Mouse (Mus musculus) CD4-positive, CD25-positive, alpha-beta regulatory T cell, adult 4 months (primary cell): ENCODE measurements at regions not wholly inside any gene's neighbourhood (a gene's known extent, or its start where the extent isn't known, plus 50 kb on each side); places are given as distances from the start of the nearest gene placed in this dataset.

ENCODE experiments used
- ATAC-seq: one replicate; pipeline ENCODE4 v1.8.0; 2017

DNA sequence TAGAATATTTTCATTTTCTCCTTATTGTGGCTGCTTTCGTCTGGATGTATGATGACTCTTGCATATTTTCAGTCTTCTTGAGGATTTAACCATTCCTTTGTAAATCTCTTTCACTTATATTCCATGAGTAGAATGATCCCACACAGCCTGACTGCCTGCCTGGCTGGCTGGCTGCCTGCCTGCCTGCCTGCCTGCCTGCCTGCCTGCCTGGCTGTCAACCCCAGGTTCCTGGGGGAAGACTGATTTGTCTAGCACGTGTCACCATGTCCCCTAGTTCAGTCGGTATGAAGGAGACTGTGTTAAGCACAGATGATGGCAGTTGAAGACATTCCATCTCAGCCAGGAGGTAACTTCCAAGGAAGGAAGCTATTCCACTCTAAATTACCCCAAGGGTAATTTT is 370.8 kb downstream of the Nkx6-1 start:
- no peak for ATAC-seq

DNA sequence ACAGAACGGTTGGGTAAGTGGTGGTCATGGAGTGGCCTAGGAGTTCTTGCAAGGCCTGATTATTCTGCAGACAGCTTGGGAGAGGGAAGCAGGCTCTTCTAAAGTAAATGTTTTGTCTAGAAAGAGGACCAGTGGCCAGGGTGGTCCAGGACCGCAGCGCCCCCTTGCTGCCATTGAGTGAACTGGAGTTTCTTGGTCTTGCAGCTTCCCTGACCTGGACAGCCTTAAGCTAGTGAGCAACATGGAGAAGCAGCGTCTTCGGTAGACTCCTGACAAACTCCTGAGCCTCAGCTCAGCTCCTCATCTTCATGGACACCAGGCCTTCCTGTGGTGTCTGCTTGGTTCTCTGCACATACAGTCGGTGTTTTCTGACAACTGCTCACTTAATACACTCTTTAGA is 376.4 kb downstream of the Nkx6-1 start:
- ATAC-seq, result no peak

DNA sequence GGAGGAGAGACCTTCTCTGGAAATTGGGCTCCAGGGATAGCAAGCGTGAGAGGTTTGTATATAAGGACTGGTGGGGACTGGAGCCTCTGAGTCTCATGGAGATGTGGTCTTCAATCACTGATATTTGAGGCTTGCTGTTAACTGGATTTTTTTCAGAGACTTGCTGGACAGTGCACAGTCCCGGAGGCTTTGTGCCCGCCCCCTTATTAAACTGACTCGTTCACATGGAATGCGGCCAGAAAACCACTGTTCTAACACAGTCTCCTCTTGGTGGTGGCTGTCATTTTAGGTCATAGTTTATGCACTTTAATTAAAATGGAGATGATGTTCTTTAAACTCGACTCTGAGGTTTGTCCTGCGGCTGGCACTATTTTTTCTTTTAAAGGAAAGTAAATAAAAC is 378.9 kb downstream of the Nkx6-1 start:
- no peak for ATAC-seq

DNA sequence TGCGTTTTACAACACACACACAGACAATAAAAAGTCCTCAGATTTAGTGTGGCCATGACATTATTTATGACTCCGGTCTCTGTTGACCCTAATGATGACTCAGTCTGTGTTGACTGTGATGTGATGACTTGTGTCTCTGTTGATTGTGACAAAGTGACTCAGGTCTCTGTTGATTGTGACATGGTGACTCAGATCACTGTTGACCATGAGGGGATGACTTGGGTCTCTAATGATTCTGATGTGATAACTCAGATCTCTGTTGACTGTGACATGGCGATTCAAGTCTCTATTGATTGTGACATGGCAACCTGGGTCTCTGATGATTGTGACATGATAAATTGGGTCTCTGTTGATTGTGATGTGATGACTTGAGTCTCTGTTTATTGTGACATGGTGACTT is 405.0 kb downstream of the Gpat3 start:
- no peak for ATAC-seq

DNA sequence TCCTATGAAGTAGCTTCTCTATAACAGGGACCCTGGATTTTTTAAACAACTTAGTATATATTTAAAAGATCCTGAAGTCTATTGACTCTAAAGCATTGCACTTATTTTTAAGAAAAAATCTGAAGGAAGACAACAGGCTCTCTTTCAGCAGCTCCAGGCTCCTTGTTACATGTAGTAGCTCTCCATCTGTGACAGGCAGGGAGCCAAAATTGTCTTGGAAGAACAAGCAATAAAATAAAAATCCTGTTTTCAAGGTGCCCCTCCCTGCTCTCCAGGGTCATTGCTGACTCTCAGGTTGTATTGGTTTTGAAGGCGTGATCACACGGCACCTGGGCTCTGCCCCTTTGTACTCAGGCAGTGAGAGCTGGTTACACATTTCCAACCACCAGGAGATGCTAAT is 397.1 kb downstream of the Gpat3 start:
- ATAC-seq, result no peak

DNA sequence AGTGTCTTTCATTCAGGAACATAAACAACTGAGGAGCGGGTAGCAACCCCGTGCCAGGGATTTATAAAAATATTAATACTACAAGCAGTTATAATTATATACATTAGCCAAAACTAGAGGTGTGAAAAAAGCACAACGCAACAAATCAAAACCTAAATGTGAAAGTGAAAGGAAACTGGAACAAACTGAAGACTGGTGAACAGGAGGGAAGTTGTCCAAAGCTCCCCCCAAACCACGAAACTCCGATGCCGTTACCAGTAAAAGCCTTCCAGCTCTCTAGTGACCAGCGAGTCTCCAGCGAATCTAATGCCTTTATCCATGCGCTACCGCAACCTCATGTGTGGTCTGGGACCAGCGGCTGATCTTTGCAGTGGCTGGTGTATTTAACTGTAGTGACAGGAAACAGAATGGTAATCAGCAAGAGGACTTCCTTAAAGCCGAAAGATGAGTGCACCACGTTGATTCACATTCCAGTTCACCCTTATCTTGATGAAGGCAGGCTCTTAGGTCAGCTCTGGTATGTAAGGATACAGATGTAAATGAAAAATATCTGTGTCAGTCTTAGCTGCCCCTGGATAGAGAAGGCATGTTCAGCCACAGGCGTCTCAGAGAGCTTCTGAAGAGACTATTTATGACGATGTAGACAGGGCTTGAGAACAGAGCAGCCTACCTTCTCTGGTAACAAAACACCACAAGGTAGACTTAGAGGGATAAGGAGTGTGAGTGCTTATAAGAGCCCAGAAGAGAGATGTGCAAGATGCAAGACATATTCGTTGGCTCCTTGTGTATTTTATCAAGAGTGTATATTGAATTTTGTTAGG is 394.0 kb downstream of the Gpat3 start:
- ATAC-seq, result peak; percentile 81

DNA sequence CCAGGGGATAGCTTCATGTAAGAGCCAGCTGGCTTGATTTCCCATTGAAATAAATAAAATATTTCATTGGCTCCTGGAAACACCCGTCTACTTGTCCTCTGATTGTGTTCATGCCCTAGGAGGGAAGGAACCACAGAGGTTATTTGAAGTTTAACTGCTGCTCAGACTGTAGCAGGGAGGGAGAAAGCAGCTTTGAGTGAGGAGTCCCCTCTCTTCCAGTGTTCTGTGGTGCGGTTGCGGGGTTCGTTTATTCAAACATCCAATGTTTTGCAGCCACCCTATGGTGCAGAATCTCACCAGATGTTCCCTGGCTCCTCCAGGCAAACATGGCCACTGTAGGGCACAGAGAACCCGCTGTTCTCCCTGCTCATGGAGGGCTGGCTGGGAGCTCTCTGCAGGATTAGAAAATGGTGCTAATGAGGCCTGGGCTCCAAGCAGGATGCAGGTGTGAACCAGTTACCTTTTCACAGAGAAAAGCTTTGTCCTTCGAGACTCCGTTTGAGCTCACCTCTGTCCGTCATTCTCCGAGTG is 390.7 kb downstream of the Gpat3 start:
- no peak for ATAC-seq

DNA sequence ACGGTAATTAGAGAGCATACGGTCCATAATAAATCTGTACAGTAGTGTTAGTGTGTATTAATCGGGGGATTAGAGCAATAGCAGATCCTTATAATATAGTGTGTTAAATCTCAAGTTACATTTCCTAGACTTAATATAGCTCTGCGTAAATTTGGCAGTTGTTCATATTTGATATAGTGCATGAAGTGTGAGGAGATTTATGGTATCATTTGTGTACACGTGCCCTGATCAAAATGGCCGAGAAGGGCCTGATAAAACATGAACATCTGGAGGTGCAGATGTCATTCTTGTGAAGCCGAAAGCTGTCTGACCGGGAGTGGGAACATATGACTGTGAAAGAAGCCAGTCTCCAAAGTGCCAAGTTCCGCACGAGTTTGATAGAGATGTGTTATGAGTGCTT is 376.9 kb downstream of the Gpat3 start:
- ATAC-seq, result no peak

DNA sequence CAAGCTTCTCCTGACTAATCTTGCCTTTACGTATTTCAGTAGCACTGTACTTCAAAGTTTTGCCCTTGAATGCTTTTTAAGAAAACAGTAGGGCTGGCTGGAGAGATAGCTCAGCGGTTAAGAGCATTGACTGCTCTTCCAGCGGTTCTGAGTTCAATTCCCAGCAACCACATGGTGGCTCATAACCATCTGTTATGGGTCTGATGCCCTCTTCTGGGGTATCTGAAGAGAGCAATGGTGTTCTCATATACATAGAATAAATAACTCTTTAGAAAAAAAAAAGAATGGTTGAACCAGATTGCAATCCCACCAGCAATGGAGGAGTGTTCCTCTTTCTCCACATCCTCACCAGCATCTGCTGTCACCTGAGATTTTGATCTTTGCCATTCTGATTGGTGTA is 372.6 kb downstream of the Gpat3 start:
- no peak for ATAC-seq

DNA sequence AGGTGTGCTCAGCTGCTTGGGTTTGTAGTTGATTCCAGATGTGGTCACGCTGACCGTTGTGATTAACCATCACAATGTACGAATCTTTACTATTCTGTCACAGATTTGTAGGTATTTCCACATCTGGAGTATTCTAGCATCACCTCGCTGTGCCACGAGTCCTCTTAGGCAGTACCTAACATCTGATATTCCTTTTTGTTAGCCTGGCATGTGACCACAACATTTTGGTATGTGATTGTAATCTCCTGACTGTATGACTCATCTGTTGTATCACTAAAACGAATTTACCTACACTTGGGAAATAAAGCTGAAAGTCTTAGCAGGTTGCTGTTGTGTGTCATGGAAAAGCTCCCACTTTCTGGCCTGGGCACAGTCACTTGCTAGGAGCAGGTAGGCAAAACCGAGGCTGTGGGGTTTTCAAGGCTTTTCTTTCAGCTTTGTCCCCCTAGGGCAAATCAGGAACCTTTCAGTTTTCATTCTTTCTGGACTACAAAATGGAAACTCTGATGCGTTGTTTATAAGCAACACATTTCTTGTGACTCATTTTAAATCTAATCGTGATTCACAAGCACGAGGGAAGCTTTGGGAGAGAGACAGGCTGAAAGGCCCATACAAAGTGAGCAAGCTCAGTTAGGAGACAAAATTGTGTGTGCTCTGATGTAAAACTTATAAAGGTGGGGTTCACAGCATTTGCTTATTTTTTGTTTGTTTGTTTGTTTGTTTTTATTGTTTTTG is 371.5 kb downstream of the Gpat3 start:
- ATAC-seq, result no peak

DNA sequence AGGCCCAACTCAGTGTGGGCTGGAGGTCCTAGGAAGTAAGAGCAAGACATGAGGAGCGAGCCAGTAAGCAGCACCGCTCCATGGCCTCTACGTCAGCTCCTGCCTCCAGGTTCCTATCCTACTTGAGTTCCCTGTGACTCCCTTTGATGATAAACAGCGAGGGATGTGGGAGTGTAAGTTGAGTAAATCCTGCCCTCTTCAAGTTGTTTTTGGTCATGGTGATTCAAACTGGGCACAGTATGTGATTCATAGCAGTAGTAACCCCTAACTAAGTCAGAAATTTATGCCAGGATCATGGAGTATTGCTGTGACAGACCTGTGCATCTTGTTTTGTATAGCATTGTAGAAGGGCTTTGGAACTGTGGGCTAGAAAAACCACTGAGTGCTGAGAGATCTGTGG is 366.5 kb downstream of the Gpat3 start:
- no peak for ATAC-seq

DNA sequence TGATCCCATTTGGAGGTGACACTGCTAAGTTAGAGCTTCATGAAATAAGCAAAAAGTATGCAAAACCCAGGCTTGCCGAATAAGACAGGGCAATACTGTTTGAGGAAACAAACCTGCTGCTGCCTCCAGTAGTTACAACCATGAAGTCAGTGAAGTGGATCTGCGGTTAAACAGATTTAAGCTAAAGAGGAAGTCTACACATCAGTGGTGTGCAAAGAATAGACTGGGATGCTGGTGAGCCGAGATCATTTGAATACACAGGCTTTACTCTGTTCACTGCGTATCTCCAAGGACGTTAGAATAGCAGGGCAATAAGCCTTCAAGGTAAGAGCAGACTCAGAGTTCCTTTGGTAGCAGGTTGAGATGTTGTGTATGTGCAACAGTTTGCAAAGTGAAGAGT is 362.6 kb downstream of the Gpat3 start:
- no peak for ATAC-seq

DNA sequence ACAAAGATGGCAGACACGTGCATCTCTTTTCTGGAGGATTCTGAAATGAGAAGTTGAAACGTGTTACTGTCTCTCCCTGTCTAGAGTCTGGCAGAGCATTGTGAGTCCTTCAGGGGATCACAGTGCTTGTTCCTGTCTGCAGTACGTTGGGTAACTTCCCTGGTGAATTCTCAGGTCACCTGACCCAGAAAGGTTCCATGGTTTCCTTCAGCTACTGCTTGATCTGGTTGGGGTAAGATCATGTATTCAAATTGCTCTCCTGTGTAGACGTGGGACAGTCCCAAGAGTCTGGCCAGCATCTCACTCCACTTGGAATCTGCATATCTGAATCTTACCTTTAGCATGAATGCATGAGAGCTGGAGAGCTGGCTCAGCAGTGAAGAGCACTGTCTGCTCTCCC is 350.0 kb downstream of the Gpat3 start:
- ATAC-seq, result no peak

DNA sequence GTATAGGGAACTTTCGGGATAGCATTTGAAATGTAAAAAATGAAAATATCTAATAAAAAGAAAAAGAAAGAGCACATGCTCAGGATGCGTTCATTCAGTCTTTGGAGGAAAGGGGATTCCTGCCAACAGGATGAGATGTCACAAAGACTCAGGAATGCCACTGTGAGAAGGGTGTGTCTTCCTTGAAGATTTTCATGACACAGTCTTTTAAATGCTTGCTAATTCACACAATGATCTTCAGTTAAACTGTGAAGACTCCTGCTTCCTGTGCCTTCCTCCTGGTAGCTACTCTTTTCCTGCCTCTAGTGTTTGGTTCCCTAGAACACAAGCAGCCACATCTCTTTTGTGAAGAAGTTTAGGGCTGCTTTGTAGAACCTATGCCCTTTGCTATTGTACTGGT is 345.5 kb downstream of the Gpat3 start:
- no peak for ATAC-seq

DNA sequence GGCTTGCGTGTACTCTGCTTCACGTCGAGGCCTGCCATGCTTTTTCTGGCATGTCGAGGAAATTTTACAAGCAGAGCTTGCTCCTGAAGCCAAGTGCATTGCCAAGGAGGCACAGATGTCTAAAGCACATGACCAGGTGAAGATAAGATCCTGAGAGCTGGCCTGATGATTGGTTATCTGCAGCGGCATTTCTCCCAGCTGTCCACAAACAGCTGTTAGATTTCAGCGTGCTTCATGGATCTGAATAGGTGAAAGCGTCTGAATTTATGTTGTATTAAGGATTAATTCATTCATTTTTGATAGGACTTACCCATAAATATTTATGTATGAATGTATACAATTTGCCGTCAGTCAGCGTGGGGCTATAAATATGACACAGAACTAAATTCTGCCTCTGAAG is 327.7 kb downstream of the Gpat3 start:
- ATAC-seq, result no peak

DNA sequence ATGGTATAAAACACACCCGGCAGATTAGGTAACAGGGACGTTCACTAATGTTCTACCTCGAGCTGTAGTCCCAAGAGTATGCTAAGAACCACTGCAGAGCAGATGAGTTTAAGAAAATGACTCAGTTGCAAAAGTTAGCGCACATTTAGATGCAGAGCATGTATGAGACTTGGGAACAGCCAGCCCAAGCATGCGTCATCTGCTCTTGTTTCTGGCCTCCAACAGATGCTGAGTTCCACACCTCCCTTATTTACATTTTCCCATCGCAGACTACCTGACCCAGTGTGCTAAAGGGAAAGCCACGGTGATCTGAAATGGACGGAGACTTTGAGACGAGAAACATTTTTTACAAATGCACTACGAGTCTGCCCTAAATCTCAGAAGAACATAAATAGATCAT is 327.3 kb downstream of the Gpat3 start:
- no peak for ATAC-seq

DNA sequence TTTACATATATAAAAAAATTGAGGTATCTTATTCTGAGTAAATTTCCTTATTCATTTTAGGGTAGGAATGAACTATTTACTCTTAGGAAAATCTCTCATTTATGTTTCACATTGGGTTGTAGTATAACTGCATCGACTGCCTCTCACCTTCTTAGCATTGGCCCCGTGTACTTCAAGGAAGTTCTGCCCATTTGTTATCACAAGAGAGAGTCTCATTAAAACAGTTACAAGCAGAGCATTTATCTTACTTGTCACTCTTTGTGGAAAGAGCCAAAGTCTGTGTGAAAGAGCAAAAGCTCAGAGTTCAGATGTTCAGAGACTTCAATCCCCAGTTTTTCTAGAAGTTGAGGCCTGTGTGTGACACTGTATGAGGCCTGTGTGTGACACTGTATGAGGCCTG is 323.6 kb downstream of the Gpat3 start:
- no peak for ATAC-seq

DNA sequence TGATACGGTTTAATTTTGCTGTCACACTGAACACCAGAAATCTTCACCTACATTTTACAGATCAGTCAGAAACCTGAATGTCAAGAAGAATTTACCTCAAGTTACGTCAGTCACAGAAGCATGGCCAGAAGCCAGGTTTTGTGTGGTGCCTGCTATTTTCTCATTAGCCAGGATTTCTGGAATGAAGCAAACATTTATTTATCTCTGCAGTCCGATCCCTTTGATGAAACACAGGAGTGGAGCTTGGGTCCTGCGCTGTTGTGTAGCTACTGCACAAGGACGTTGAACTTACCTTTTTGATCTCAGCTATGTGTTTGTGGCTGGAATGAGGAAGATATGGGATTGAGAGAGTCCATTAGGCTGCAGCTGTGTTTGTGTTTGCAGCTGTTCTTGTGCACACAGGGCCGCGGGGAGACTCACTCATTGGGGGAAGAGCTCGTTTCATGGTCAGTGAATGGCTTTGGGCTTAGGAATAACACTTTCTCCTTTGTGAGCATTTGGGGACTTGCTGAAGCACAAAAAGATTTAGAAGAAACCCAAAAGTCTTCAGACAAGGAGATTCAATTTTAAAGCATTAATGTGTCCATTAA is 318.2 kb downstream of the Gpat3 start:
- ATAC-seq, result no peak

DNA sequence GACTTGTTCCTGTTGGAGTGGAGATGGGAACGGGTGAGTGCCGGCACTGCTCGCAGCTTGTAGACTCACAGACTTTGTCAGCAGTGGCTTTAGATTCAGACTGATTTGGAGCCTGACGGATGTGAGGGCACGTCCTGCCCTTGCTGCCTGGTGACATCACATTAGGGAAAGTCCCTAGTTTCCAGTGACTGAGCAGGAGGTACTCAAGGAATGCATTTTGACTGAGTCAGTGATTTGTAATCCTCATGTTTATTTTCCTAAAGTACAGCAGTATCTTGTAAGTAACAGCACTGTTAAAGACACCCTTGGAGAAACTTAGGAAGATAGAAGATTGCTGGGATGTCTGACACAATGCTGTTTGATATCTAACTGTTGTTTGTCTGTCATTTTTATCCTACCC is 317.6 kb downstream of the Gpat3 start:
- no peak for ATAC-seq

DNA sequence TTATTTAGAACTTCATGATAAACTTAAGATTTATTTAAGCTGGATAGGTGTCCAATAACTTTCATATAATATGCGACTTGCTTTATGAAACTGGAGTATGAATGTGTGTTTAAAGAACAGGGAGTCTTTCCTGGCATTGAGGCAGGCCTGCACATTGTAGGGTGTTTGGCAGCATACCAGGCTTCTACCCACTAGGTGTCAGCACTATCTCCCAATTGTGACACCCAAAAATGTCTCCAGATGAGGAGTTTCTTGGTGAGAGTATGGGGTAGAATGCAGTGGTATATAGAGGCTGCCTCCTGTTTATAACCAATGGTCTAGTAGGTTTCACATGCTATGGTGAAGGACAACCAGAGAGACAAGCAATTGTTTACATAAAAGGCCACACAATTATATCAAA is 311.9 kb downstream of the Gpat3 start:
- ATAC-seq, result no peak

DNA sequence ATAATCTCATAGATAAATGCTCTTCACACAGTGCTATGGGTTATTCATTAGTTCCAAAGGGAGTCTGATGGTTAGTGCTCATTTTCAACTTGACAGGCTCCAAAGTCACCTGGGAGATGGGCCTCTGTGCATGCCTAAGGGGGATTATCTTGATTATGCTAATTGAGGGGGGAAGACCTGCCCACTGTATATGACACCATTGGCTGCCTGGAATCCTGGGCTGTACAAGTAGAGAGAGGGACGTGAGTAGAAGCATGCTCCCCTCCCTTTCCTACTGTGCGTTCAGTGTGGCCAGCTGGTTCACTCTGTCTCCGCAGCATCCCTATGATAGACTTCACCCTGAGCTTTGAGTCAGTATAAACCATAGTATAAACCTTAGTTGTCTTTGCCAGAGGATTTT is 300.8 kb downstream of the Gpat3 start:
- ATAC-seq, result no peak

DNA sequence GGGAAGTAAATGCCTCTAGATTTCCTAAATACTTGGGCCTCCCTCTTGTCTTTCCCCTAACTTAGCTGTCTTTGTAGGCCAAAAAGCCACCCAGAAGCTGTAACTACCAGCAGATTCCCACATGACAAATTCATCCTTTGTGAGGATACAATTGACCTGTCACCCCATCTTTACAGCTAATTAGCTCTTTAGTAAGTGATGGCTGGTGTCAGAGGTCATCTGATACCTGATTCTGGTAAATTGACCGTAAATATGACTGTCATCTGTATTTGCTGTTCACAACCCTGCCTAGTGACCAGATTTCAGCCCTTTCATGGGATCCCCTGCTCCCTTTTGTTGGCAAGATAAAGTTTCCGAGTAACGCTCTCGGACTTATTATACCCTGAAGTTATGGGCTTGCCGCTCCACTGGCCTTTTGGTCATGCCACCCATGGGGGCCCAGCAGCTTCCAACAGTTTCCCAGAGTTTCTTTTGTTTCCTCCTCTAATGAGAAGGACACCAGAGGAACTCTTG is 279.5 kb downstream of the Gpat3 start:
- ATAC-seq, result no peak

DNA sequence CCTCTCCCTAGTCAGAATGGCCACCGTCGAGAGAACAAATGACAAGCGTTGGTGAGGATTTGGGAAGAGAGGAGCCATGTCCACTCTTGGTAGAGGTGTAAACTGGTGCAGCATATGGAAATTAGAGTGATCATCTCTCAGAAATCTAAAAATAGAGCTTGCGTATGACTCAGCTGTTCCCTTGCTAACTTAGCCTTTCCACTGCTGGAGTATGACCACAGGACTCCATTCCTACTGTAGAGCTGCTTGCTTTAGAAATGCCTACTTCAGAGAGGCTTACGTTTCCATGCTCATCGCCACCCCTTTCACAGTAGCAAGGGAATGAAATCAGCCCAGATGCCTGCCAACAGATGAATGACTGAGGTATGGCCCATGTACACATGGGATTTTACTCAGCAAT is 277.4 kb downstream of the Gpat3 start:
- no peak for ATAC-seq
